ENCODE assay signal across 8 mouse cellular contexts in the genomic region with DNA sequence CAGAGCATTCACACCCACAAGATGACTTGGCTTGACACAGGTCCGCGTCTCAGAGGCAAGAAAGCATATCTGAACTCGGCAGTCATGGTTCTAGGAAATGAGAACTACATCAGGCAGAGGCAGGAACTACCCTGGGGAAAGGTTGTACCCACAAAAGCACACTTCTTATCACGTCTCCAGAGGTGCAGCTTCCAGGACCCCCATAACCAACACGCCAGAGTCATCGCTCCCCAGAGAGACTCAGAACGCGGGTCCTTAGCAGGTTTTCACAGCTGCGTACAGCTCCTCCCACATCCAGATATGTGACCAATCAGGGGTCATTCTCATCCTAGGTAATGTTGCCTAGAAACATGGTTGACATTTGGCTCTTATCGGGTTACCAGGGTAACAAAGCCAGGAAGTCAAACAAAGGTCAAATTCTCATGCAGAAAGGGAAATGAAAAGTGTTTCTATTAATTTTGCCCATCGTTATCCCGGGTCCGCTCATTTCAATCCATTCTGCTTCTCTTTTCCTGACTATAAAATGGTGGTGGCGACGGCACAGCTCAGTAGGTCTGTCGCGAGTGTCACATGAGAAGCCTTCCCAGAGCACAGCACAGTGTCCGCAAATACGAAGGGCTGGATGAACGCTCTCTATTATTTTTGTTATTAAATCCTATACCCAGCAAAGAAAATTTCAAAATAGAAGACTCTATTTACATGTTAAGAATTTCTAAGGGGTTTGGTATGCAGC. TPM values are rescaled to one million over a fixed set of nuclear protein-coding genes. Genes with fewer than 3 reads are reported as not detected.
A peak's percentile ranks its signal among the peaks of the same experiment; 100 is the strongest.
DNase-seq lines count a peak whose midpoint lies in the region; ATAC-seq lines count a peak whose summit lies in the region.

No protein-coding gene starts in this region.

- peaks cover 10% of the 10 kb centered on the region for H3K4me1 ChIP-seq in heart, embryonic 15.5 days (replicated peaks)
- H3K4me1 ChIP-seq in neural tube, embryonic 12.5 days, result peaks cover 6% of the 10 kb centered on the region

- H3K4me2 ChIP-seq in heart, embryonic 15.5 days, result peak overlapping the region; percentile 64
- peak overlapping the region; percentile 56 for H3K4me2 ChIP-seq in neural tube, embryonic 12.5 days (replicated peaks)

- peak overlapping the region; percentile 45 for H3K4me3 ChIP-seq in heart, embryonic 15.5 days
- peak overlapping the region; percentile 27 for H3K4me3 ChIP-seq in neural tube, embryonic 12.5 days

- 0 out of 2 replicates have a peak, but pooled peaks cover under 1% of the 10 kb centered on the region for H3K27me3 ChIP-seq in heart, embryonic 15.5 days
- no peaks in the 10 kb centered on the region for H3K27me3 ChIP-seq in neural tube, embryonic 12.5 days (replicated peaks)

- WGBS in heart, embryonic 15.5 days, result 17% methylated on average over 20 of the region's 20 CpGs
- WGBS in neural tube, embryonic 12.5 days, result 32% methylated on average over 20 of the region's 20 CpGs

- no peak overlapping the region for H3K27ac ChIP-seq in heart, embryonic 15.5 days
- no peak overlapping the region for H3K27ac ChIP-seq in neural tube, embryonic 12.5 days

- intact Hi-C loops in gastrocnemius, postnatal 14 days (cut with DNase I; ENCODE audit: low total_unique reads), result loop anchor here (10.0 kb wide), 1 partner anchor 164 kb away; no protein-coding TSS in a partner anchor

- H3K36me3 ChIP-seq in heart, embryonic 15.5 days, result no peaks in the 10 kb centered on the region
- no peaks in the 10 kb centered on the region for H3K36me3 ChIP-seq in neural tube, embryonic 12.5 days

- DNase-seq in adrenal gland, adult (ENCODE audit: inconsistent age in 2 of 2, low spot score in 1 of 2), result peak; percentile 71 to 88
- DNase-seq in adrenal gland, postnatal 4 days (ENCODE audit: low spot score in 2 of 2), result no peak
- peak; percentile 7 for DNase-seq in thymus, postnatal 0 days (ENCODE audit: low spot score)
- DNase-seq in thymus, postnatal 10 days (ENCODE audit: low spot score in 2 of 2), result no peak
- peak; percentile 64 for DNase-seq in liver
- no peak for DNase-seq in gastrocnemius, postnatal 14 days

- H3K9me3 ChIP-seq in heart, embryonic 15.5 days (replicated peaks), result no peaks in the 10 kb centered on the region
- no peaks in the 10 kb centered on the region for H3K9me3 ChIP-seq in neural tube, embryonic 12.5 days

- ATAC-seq in heart, embryonic 15.5 days (replicated peaks; ENCODE audit: insufficient number of reproducible peaks, insufficient read depth, low FRiP score, low read depth), result 0 out of 2 replicates have a peak, but pooled peaks have one; percentile 53
- peak; percentile 71 for ATAC-seq in neural tube, embryonic 12.5 days (ENCODE audit: low FRiP score, low read depth)

- no peak overlapping the region for H3K9ac ChIP-seq in heart, embryonic 15.5 days
- H3K9ac ChIP-seq in neural tube, embryonic 12.5 days, result no peak overlapping the region

RNA-seq across cellular contexts. Expression of a gene that starts 47.3 kb away (rescaled TPM):
- total RNA-seq in adrenal gland, postnatal 4 days (2021), result 100 to 1,000 TPM; 163 to 170 TPM
- polyA plus RNA-seq in thymus, postnatal 0 days (2015; fragmentation: Nextera tagmentation; extraction: Ambion mirVana), result 118 and 131 TPM in 2 replicates
- 85.1 and 99.3 TPM in 2 replicates for polyA plus RNA-seq in heart, embryonic 15.5 days (2015; fragmentation: Nextera tagmentation; extraction: Ambion mirVana)
- polyA plus RNA-seq in neural tube, embryonic 12.5 days (2016; fragmentation: Nextera tagmentation; extraction: Ambion mirVana), result 123 and 137 TPM in 2 replicates
- total RNA-seq in gastrocnemius, postnatal 14 days (2021), result 10 to 100 TPM; 73.7 to 78.2 TPM

Comparison
In these comparisons a context has a peak if more than half of its experiments do, and no peak if none do; other contexts are left out.
1. DNase-seq: peak in adrenal gland, adult (2 of 2), thymus, postnatal 0 days (single experiment) and liver (single experiment); none in adrenal gland, postnatal 4 days (0 of 2), thymus, postnatal 10 days (0 of 2) and gastrocnemius, postnatal 14 days (single experiment).